Mouse (Mus musculus) forebrain, embryonic 16.5 days (tissue): ENCODE data around the gene Dcaf8. TPM values are rescaled to one million over a fixed set of nuclear protein-coding genes. Genes with fewer than 3 reads are reported as not detected.

ENCODE experiments used
- ATAC-seq: fragments of 200-750 bp; cut with Nextera tagmentation; 2 replicates; pipeline ENCODE4 v1.8.0; 2017; ENCODE audit warnings: mild to moderate bottlenecking, moderate library complexity
- H3K27ac ChIP-seq: fragments of 300-500 bp; sonication (generic); 2 replicates; pipeline ENCODE4 v1.5.1; 2014; ENCODE audit warnings: low read length, control low read depth
- H3K27me3 ChIP-seq: fragments of 300-500 bp; sonication (generic); replicated peaks from 2 replicates; pipeline ENCODE4 v1.6.1; 2014; ENCODE audit warnings: low read length; ENCODE audit not compliant: control insufficient read depth, insufficient read depth
- H3K36me3 ChIP-seq: fragments of 300-500 bp; sonication (generic); 2 replicates; pipeline ENCODE4 v1.6.1; 2014; ENCODE audit not compliant: control insufficient read depth, insufficient read depth
- H3K4me1 ChIP-seq: fragments of 300-500 bp; sonication (generic); replicated peaks from 2 replicates; pipeline ENCODE4 v1.6.1; 2014; ENCODE audit warnings: low read length; ENCODE audit not compliant: control insufficient read depth, insufficient read depth
- H3K4me2 ChIP-seq: fragments of 300-500 bp; sonication (generic); 2 replicates; pipeline ENCODE4 v1.6.1; 2014; ENCODE audit warnings: mild to moderate bottlenecking, low read length, control low read depth
- H3K4me3 ChIP-seq: fragments of 300-500 bp; sonication (generic); replicated peaks from 2 replicates; pipeline ENCODE4 v1.5.1; 2014; ENCODE audit warnings: mild to moderate bottlenecking, low read length, control low read depth
- H3K9ac ChIP-seq: fragments of 300-500 bp; sonication (generic); replicated peaks from 2 replicates; pipeline ENCODE4 v1.6.1; 2014; ENCODE audit warnings: low read depth, low read length, control low read depth
- H3K9me3 ChIP-seq: fragments of 300-500 bp; sonication (generic); 2 replicates; pipeline ENCODE4 v1.6.1; 2016; ENCODE audit warnings: low read length; ENCODE audit not compliant: control insufficient read depth
- WGBS: fragments of 180-500 bp; shearing (Covaris S2); extraction: QIAGEN DNeasy Blood & Tissue Kit; methylation state at CpG from one replicate; pipeline ENCODE4 v1.1.7; 2014; 5-methylcytosine and 5-hydroxymethylcytosine counted together
- polyA plus RNA-seq: library from polyadenylated mRNA; unstranded; fragments of >200 nt; fragmentation: Nextera tagmentation; extraction: Ambion mirVana; gene quantifications from 2 replicates; pipeline ENCODE4 v1.2.1, GENCODE M21; 2015

Dcaf8 gene
- polyA plus RNA-seq, 1 experiment from 2014 or later, result 106 TPM

DNA sequence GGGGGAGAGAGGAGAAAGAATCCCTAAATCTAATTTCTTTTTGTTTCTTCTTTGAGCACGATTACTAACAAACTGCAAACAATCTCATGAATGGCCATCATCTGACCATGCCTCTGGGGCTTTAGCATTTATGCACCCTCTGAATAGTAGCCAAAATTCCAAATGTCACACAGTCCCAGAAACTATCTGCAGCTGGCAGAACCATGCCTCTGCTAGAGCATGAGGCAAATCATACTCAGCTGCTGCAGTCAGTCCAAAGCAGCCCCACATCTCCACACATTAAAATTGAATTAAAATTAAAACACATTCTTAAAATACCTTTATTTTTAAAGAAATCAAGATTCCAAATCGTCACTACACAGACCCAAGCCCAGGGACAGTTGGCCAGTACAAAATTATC lies 7.7 kb upstream of the Dcaf8 start:
- ATAC-seq, result no peak
- Histone ChIP-seq H3K36me3 (no peaks in the 10 kb centered on the region), H3K27ac (no peak overlapping the region), H3K4me2 (no peak overlapping the region), H3K9me3 (no peaks in the 10 kb centered on the region), H3K4me1 (no peaks in the 10 kb centered on the region), H3K27me3 (no peaks in the 10 kb centered on the region), H3K4me3 (no peak overlapping the region), H3K9ac (no peak overlapping the region)
- 79% methylated on average over 2 of the region's 2 CpGs for whole genome bisulfite sequencing

DNA sequence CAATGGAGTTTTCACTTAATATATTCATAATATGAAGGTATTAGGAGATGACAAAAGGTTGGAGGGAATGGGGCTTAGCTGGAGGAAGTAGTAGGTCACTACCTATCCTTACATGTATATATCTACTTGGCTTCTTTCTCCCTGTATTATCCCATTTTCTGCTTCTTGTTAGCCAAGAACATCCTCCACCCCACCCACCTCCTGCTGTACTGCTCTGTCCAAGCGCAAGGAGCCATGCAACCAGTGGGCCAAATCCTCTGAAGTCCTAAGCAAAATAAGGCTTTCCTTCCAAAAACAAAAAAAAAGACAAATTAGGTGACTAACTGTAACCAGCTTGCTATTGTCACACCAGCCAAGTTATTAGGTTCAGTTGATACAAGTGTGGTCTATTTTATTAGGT lies 7.1 kb upstream of the Dcaf8 start:
- ATAC-seq, result no peak

DNA sequence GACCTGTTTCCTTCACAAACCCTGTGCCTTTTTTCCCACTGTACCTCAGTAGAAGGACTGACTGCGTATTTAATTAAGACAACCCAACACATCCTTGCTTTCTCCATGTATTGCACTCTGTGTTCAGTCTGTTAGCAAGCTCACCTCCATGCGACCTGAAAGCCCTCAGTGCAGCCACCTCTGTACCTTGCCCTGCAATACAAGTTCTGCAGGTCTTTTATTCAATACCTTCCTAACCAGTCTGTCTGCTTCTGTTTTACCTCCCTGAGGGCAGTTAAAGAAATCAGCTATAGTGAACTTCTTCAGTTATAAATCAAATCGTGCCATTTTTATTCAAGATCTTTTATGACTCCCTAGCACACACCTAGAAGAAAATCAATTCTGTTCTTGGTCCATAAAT lies 6.4 kb upstream of the Dcaf8 start:
- H3K4me2 ChIP-seq, result no peak overlapping the region
- no peaks in the 10 kb centered on the region for H3K4me1 ChIP-seq
- H3K27ac ChIP-seq, result no peak overlapping the region
- 82% methylated on average over 3 of the region's 3 CpGs for WGBS
- no peak for ATAC-seq
- no peaks in the 10 kb centered on the region for H3K9me3 ChIP-seq
- no peaks in the 10 kb centered on the region for H3K36me3 ChIP-seq
- no peak overlapping the region for H3K4me3 ChIP-seq
- no peak overlapping the region for H3K9ac ChIP-seq
- H3K27me3 ChIP-seq, result no peaks in the 10 kb centered on the region

More for the DNA sequence above, 7.1 kb upstream of the Dcaf8 start:
- Histone ChIP-seq H3K36me3 (no peaks in the 10 kb centered on the region), H3K4me3 (no peak overlapping the region), H3K4me2 (no peak overlapping the region), H3K27ac (no peak overlapping the region), H3K9me3 (no peaks in the 10 kb centered on the region), H3K4me1 (no peaks in the 10 kb centered on the region), H3K27me3 (no peaks in the 10 kb centered on the region), H3K9ac (no peak overlapping the region)
- 92% methylated on average over 1 of the region's 1 CpGs for WGBS

DNA sequence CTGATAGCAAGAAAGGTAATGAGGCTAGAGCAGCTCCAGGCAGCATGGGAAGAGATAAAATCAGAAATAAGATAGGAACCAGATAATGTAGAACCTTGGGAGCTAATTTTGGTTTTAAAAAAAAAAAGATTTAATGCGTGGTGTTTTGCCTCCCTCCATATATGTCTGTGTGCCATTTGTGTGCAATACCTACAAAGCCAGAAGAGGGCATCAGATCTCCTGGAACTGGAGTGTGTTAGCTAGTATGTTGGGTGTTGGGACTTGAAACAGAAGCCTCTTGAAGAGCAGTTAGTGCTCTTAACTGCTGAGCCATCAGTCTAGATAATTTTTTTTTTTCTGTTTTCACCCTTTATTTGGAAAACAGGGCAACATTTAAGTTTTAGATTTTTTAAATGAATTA lies 4.3 kb upstream of the Dcaf8 start:
- Histone ChIP-seq H3K4me2 (no peak overlapping the region), H3K4me1 (peaks cover 6% of the 10 kb centered on the region), H3K36me3 (no peaks in the 10 kb centered on the region), H3K9me3 (no peaks in the 10 kb centered on the region), H3K27me3 (no peaks in the 10 kb centered on the region), H3K9ac (no peak overlapping the region), H3K27ac (no peak overlapping the region), H3K4me3 (no peak overlapping the region)
- ATAC-seq, result no peak
- WGBS, result 15% methylated on average over 1 of the region's 1 CpGs

DNA sequence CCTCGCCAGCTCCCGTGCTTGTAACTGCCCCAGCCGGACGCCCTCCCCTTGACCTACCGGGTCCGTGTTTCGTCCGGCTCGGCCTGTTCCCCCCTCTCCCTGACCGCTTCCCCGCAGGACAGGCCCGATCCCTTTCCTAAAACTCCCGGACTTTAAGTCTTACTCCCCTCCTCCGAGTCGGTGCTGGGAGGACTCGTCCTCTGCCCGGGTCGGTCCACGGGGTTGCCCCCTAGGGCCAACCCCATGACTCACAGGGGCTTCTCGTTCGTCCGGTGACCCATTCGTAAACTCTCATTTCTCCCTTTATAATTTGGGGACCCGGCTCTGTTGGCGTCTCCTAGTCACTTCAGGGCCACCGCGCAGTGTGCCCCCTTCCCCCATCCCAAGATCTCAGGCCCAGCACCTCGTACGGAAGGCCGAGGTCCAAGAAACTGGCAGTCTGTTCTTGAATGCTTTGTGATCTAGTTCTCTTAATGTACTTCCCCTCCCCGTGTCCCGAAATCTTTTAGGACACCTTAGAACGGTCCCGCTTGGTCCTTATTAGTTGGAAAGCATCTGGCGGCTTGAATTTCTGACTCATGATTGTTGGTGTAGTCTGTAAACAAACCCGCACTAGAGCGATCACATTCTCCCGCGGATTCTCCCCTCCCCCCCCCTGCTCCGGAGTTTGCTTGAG lies 533 bp downstream of the Dcaf8 start:
- Histone ChIP-seq H3K27me3 (no peaks in the 10 kb centered on the region), H3K27ac (peak overlapping the region; percentile 91), H3K36me3 (peaks cover 9% of the 10 kb centered on the region; the same call in 1 of the 2 replicates), H3K4me2 (peak overlapping the region; percentile 81), H3K9me3 (no peaks in the 10 kb centered on the region), H3K9ac (peak overlapping the region; percentile 99), H3K4me3 (peak overlapping the region; percentile 99), H3K4me1 (peaks cover 23% of the 10 kb centered on the region)
- under 1% methylated on average over 40 of the region's 40 CpGs for whole genome bisulfite sequencing
- ATAC-seq, result peak; percentile 57

DNA sequence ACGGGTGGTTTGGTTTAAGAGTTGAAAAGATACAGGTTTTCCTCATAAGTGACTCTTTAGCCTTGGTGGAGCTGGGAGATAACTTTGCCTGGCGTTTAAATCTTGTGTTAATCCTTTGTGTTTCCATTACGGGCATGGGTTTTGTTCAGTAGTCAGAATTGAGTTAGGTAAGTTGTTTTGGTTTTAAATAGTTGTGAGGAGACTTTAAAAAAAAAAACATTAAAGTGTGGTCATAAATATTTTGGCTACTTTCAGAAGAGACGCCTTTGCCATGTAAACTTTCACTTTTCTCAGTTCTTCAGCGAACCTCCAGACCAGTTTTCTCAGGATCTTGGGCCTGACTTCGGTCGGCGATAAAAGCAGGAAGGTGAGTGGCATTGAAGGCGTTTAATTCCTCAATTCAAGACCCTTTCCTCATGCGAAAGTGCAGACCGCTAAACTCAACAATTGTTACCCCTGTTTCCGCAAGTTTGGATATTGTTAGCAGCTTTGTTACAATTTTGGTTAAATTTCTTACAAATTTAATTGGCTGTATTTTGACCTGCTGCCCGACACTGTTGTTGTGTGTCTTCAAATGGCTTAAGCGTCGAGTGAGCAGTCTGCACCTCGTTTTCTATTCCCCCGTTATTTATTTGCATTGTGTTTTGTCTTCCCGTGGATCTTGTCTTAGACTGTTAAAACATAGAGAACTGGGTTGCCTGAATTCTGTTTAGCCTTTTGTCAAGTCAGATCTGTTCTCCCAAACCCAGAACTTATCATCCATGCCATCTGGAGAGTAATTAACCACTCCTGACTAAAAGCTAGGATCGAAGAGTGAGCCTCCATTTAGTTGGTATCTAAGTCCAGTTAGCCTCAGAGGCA lies 1.3 kb downstream of the Dcaf8 start:
- Histone ChIP-seq H3K4me2 (peak overlapping the region; percentile 81), H3K36me3 (peaks cover 9% of the 10 kb centered on the region; the same call in 1 of the 2 replicates), H3K4me1 (peaks cover 23% of the 10 kb centered on the region), H3K9ac (peak overlapping the region; percentile 99), H3K27me3 (no peaks in the 10 kb centered on the region), H3K9me3 (no peaks in the 10 kb centered on the region), H3K27ac (no peak overlapping the region; the same call in 1 of the 2 replicates), H3K4me3 (peak overlapping the region; percentile 99)
- 5% methylated on average over 19 of the region's 19 CpGs for WGBS
- ATAC-seq, result no peak

DNA sequence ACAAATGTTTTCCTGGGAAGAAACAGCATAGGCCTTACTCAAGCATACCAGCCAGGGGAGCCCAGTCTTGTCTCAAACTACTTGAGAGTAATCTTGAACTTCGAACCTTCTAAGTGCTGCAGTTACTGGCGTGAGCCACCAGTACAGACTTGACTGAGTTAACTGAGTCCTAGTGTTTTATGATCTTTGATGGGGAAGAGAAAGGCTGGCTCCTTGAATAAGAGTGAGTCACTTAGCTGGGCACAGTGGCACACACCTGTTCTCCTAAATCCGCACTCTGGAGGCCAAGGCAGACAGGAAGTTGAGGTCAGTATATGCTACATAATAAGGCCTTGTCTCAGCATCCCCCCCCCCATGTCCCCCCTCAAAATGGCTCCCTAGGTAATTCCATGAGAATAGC lies 6.7 kb downstream of the Dcaf8 start:
- H3K9me3 ChIP-seq, result no peaks in the 10 kb centered on the region
- H3K4me3 ChIP-seq, result no peak overlapping the region
- peaks cover 10% of the 10 kb centered on the region for H3K4me1 ChIP-seq
- no peak for ATAC-seq
- no peak overlapping the region for H3K27ac ChIP-seq
- H3K27me3 ChIP-seq, result no peaks in the 10 kb centered on the region
- H3K36me3 ChIP-seq, result peaks cover 20% of the 10 kb centered on the region
- H3K9ac ChIP-seq, result no peak overlapping the region
- WGBS, result 94% methylated on average over 3 of the region's 3 CpGs
- no peak overlapping the region for H3K4me2 ChIP-seq

DNA sequence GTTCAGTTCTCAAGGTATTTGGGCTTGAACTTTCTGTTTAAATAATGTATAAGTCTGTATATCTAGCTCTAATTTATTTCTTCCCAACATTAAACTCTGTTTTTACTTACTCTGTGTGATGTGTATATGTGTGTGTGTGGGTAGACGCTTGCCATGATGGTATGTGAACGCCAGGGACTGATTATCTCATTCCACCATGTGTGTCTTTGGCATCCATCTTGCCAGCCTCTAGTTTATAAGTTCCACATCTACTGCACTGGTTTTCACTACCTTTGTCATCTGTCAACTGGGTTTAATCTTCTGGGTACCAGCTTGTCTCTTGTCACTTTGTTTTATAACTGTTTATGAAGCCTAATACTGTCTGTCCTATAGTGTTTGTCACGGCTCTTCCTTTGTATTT lies 7.6 kb downstream of the Dcaf8 start:
- Histone ChIP-seq H3K36me3 (peaks cover 20% of the 10 kb centered on the region), H3K27me3 (no peaks in the 10 kb centered on the region), H3K9me3 (no peaks in the 10 kb centered on the region), H3K9ac (no peak overlapping the region), H3K27ac (no peak overlapping the region), H3K4me3 (no peak overlapping the region), H3K4me1 (0 out of 2 replicates have a peak, but pooled peaks cover 3% of the 10 kb centered on the region), H3K4me2 (no peak overlapping the region)
- 89% methylated on average over 3 of the region's 3 CpGs for WGBS
- no peak for ATAC-seq

DNA sequence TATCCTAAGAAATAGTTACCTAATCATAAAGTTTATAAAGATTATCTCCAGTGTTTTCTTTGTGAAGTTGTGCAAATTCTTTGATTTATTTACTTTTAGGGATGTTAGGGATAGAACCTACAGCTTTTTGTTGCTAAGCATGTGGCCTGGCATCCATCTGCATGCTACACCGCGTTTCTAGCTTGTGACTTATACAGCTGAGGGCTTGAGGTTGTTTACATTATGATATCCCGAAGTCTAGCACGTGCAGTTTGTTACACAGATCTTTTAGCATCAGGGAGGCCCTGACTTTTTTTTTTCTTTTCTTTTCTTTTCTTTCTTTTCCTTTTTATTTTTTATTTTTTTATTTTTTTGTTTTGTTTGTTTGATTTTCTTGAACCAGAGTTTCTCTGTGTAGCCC lies 12.1 kb downstream of the Dcaf8 start:
- Histone ChIP-seq H3K27me3 (no peaks in the 10 kb centered on the region), H3K36me3 (peaks cover 7% of the 10 kb centered on the region; the same call in 1 of the 2 replicates), H3K4me3 (no peak overlapping the region), H3K4me1 (peaks cover 7% of the 10 kb centered on the region; the same call in 1 of the 2 replicates), H3K4me2 (no peak overlapping the region), H3K9me3 (no peaks in the 10 kb centered on the region), H3K9ac (no peak overlapping the region), H3K27ac (no peak overlapping the region)
- WGBS, result 78% methylated on average over 4 of the region's 4 CpGs
- ATAC-seq, result no peak
